ENCODE assay signal across 9 mouse cellular contexts in genomic region chr5:120457628-120458027, GRCm38 (mm10). TPM values are rescaled to one million over a fixed set of nuclear protein-coding genes. Genes with fewer than 3 reads are reported as not detected.
A peak's percentile ranks its signal among the peaks of the same experiment; 100 is the strongest.
DNase-seq lines count a peak whose midpoint lies in the region; ATAC-seq and TF ChIP-seq lines count a peak whose summit lies in the region.
"Had no signal": no experiment of that assay in that cellular context is flagged by ENCODE, and none has a peak within 500 bp of the region (broad histone marks: within the 10 kb centered on the region; RNA-seq: fewer than 3 reads in every experiment).

No protein-coding gene starts in this region.

- peak; percentile 57 to 68 for DNase-seq in left cerebral cortex, adult 2 months (ENCODE audit: extremely low spot score in 1 of 2, low spot score in 2 of 2)
- no peak for DNase-seq in left cerebral cortex, adult 8-10 months (ENCODE audit: low spot score in 2 of 2)
- DNase-seq in Patski (ENCODE audit: low read depth, low spot score): no peak
- peak; percentile 62 for DNase-seq in cerebellum, adult 8-10 months
- peak; percentile 72 for DNase-seq in induced T-regulatory cell, adult 2 months (ENCODE audit: low read depth)
- DNase-seq in lung, adult 18-20 months: peak; percentile 15 to 19
- peak; percentile 20 to 34 for DNase-seq in right cerebral cortex, postnatal 36 days (ENCODE audit: low spot score in 2 of 2)
- no peak for DNase-seq in urinary bladder, postnatal 4 days (ENCODE audit: low spot score in 2 of 2)

- POLR2A ChIA-PET in Patski (lab: Charles Lee): interaction anchor here (1.0 kb wide), 1 partner anchor 11 kb away, joined by 3 read pairs; no protein-coding TSS in a partner anchor

- peaks cover 15% of the 10 kb centered on the region for H3K27me3 ChIP-seq in Patski

- no peak overlapping the region for H3K4me3 ChIP-seq in left cerebral cortex, adult 2 months

- no peak overlapping the region for H3K27ac ChIP-seq in left cerebral cortex, adult 2 months

- peak; percentile 11 for ATAC-seq in Patski

- intact Hi-C loops in left cerebral cortex, adult 2 months (cut with DNase I): loop anchor here (1.0 to 5.0 kb wide), 3 partner anchors 311 to 715 kb away; no protein-coding TSS in a partner anchor

- TF ChIP-seq CTCF in left cerebral cortex, adult 2 months (IDR thresholded peaks at IDR 0.05): peak; percentile 66
- TF ChIP-seq CTCF in Patski (IDR thresholded peaks at IDR 0.05): peak; percentile 83

- in situ Hi-C loops in Patski (cut with MboI; ENCODE audit: low pct_unique_long_range_greater_than_20kb): no loop called here

- CTCF ChIA-PET in Patski (lab: Charles Lee): interaction anchor here (0.8 to 1.9 kb wide), 2 partner anchors 9 to 16 kb away, joined by 3 to 7 read pairs; no protein-coding TSS in a partner anchor

RNA-seq across cellular contexts. Expression of gene Sdsl, which starts 15.0 kb away (rescaled TPM):
- 1 to 10 TPM; 5.3 to 7.4 TPM for total RNA-seq in left cerebral cortex, adult 2 months (2021)
- total RNA-seq in left cerebral cortex, adult 8-10 months (2022): 1 to 10 TPM; 4.2 to 7.8 (median 6.2) TPM
- 18.5 TPM for polyA plus RNA-seq in Patski (2021)

RNA-seq across cellular contexts. Expression of gene Sds, which starts 18.7 kb away (rescaled TPM):
- total RNA-seq in left cerebral cortex, adult 2 months (2021): under 1 TPM in 1 of 2 experiments, not detected in 1; 0.61 TPM
- 1 to 10 TPM in 1 of 4 experiments, under 1 TPM in 2, not detected in 1; 0.61 to 2.0 (median 1.00) TPM for total RNA-seq in left cerebral cortex, adult 8-10 months (2022)
- 1.3 TPM for polyA plus RNA-seq in Patski (2021)
- polyA plus RNA-seq: heart, embryonic 14.5 days had no signal

RNA-seq across cellular contexts. Expression of gene Lhx5, which starts 26.1 kb away (rescaled TPM):
- not detected for total RNA-seq in left cerebral cortex, adult 2 months (2021)
- under 1 TPM; 0.16 to 0.46 (median 0.34) TPM for total RNA-seq in left cerebral cortex, adult 8-10 months (2022)
- 0.03 TPM for polyA plus RNA-seq in Patski (2021)
- polyA plus RNA-seq: heart, embryonic 14.5 days had no signal

RNA-seq across cellular contexts. Expression of gene Plbd2, which starts 45.8 kb away (rescaled TPM):
- 10 to 100 TPM; 60.6 to 61.7 TPM for total RNA-seq in left cerebral cortex, adult 2 months (2021)
- 10 to 100 TPM; 59.8 to 67.4 (median 64.8) TPM for total RNA-seq in left cerebral cortex, adult 8-10 months (2022)
- polyA plus RNA-seq in Patski (2021): 97.1 TPM

RNA-seq across cellular contexts. Expression of gene Slc8b1, which starts 53.3 kb away (rescaled TPM):
- 1 to 10 TPM; 4.5 to 7.5 TPM for total RNA-seq in left cerebral cortex, adult 2 months (2021)
- total RNA-seq in left cerebral cortex, adult 8-10 months (2022): 1 to 10 TPM; 5.0 to 8.6 (median 6.3) TPM
- 13.4 TPM for polyA plus RNA-seq in Patski (2021)

Comparison
In these comparisons a context has a peak if more than half of its experiments do, and no peak if none do; other contexts are left out.
1. DNase-seq: peak in left cerebral cortex, adult 2 months (2 of 2), cerebellum, adult 8-10 months (single experiment), induced T-regulatory cell, adult 2 months (single experiment), lung, adult 18-20 months (2 of 2) and right cerebral cortex, postnatal 36 days (2 of 2); none in left cerebral cortex, adult 8-10 months (0 of 2), Patski (single experiment) and urinary bladder, postnatal 4 days (0 of 2).